Mouse (Mus musculus): ENCODE results near the gene Setd1a. TPM values are rescaled to one million over a fixed set of nuclear protein-coding genes. Genes with fewer than 3 reads are reported as not detected.
A peak's percentile ranks its signal among the peaks of the same experiment; 100 is the strongest.
"Not testable (repeated sequence)": the region's sequence is repeated elsewhere in the genome, so short reads cannot be mapped to it uniquely, and the experiment has no call there.

Gene Setd1a
- polyA plus RNA-seq, 1 experiment from 2014 or later = 20.8 TPM

- Histone ChIP-seq H3K4me3 (ENCODE audit: low read depth, low read length) (peak overlapping the region; percentile 54), H3K9ac (ENCODE audit: low read depth, low read length) (peak overlapping the region; percentile 66), H3K4me1 (ENCODE audit: control insufficient read depth, insufficient read depth, low read length) (peaks cover 8% of the 10 kb centered on the region; the same call in 1 of the 2 replicates), H3K4me2 (peak overlapping the region; percentile 80), H3K9me3 (replicated peaks; ENCODE audit: control insufficient read depth, low read length) (no peaks in the 10 kb centered on the region), H3K36me3 (ENCODE audit: control insufficient read depth, insufficient read depth, low read length) (no peaks in the 10 kb centered on the region), H3K27ac (ENCODE audit: low read depth, low read length) (no peak overlapping the region), H3K27me3 (ENCODE audit: control insufficient read depth, insufficient read depth, low read length) (peaks cover 3% of the 10 kb centered on the region; the same call in 1 of the 2 replicates)
- ATAC-seq (replicated peaks; ENCODE audit: insufficient number of reproducible peaks, low FRiP score, low TSS enrichment) = no peak; the same call in 1 of the 2 replicates
- WGBS (ENCODE audit: insufficient replicate concordance) = 68% methylated on average over 11 of the region's 11 CpGs
Observed at GRCm38 (mm10) chr7:127823236-127824171, 47.0 kb downstream of the Setd1a start.

GRCm38 (mm10) chr7:127824176-127824871 is 47.9 kb downstream of the Setd1a start, which contains the start of the genes Stx4a and Stx1b:
TSS of gene Stx4a (plus strand) at chr7:127824294.
TSS of gene Stx1b (minus strand) at chr7:127824549.
- H3K4me3 ChIP-seq (ENCODE audit: low read depth, low read length) = peak within 1 kb of the TSS; percentile 54
- H3K36me3 ChIP-seq (ENCODE audit: control insufficient read depth, insufficient read depth, low read length) = no peaks in the 10 kb centered on the region
- no peaks in the 10 kb centered on the region for H3K9me3 ChIP-seq (replicated peaks; ENCODE audit: control insufficient read depth, low read length)
- peaks cover 3% of the 10 kb centered on the region; the same call in 1 of the 2 replicates for H3K27me3 ChIP-seq (ENCODE audit: control insufficient read depth, insufficient read depth, low read length)
- H3K9ac ChIP-seq (ENCODE audit: low read depth, low read length) = peak within 1 kb of the TSS; percentile 66
- peak within 1 kb of the TSS; percentile 80 for H3K4me2 ChIP-seq
- H3K27ac ChIP-seq (ENCODE audit: low read depth, low read length) = no peak within 1 kb of the TSS
- peaks cover 8% of the 10 kb centered on the region; the same call in 1 of the 2 replicates for H3K4me1 ChIP-seq (ENCODE audit: control insufficient read depth, insufficient read depth, low read length)
- peak; percentile 44; the same call in 1 of the 2 replicates for ATAC-seq (replicated peaks; ENCODE audit: insufficient number of reproducible peaks, low FRiP score, low TSS enrichment)
- 5% methylated on average over 26 of the region's 38 CpGs for WGBS (ENCODE audit: insufficient replicate concordance)

- H3K4me2 ChIP-seq = no peak overlapping the region
- no peaks in the 10 kb centered on the region for H3K27me3 ChIP-seq (ENCODE audit: control insufficient read depth, insufficient read depth, low read length)
- ATAC-seq (replicated peaks; ENCODE audit: insufficient number of reproducible peaks, low FRiP score, low TSS enrichment) = no peak
- no peak overlapping the region for H3K9ac ChIP-seq (ENCODE audit: low read depth, low read length)
- H3K4me1 ChIP-seq (ENCODE audit: control insufficient read depth, insufficient read depth, low read length) = no peaks in the 10 kb centered on the region
- no peak overlapping the region for H3K27ac ChIP-seq (ENCODE audit: low read depth, low read length)
- H3K4me3 ChIP-seq (ENCODE audit: low read depth, low read length) = no peak overlapping the region
- H3K9me3 ChIP-seq (replicated peaks; ENCODE audit: control insufficient read depth, low read length) = no peaks in the 10 kb centered on the region
- 75% methylated on average over 2 of the region's 2 CpGs for WGBS (ENCODE audit: insufficient replicate concordance)
- no peaks in the 10 kb centered on the region for H3K36me3 ChIP-seq (ENCODE audit: control insufficient read depth, insufficient read depth, low read length)
Observed at GRCm38 (mm10) chr7:127835550-127835949, 59.1 kb downstream of the Setd1a start.

- no peak for ATAC-seq (replicated peaks; ENCODE audit: insufficient number of reproducible peaks, low FRiP score, low TSS enrichment)
- no peaks in the 10 kb centered on the region for H3K36me3 ChIP-seq (ENCODE audit: control insufficient read depth, insufficient read depth, low read length)
- no peak overlapping the region for H3K4me3 ChIP-seq (ENCODE audit: low read depth, low read length)
- H3K27me3 ChIP-seq (ENCODE audit: control insufficient read depth, insufficient read depth, low read length) = no peaks in the 10 kb centered on the region
- H3K4me1 ChIP-seq (ENCODE audit: control insufficient read depth, insufficient read depth, low read length) = peaks cover 1% of the 10 kb centered on the region; the same call in 1 of the 2 replicates
- H3K9me3 ChIP-seq (replicated peaks; ENCODE audit: control insufficient read depth, low read length) = no peaks in the 10 kb centered on the region
- no peak overlapping the region for H3K27ac ChIP-seq (ENCODE audit: low read depth, low read length)
- WGBS (ENCODE audit: insufficient replicate concordance) = 86% methylated on average over 5 of the region's 5 CpGs
- no peak overlapping the region for H3K4me2 ChIP-seq
- no peak overlapping the region for H3K9ac ChIP-seq (ENCODE audit: low read depth, low read length)
Observed at GRCm38 (mm10) chr7:127837473-127837872, 61.0 kb downstream of the Setd1a start.

GRCm38 (mm10) chr7:127837878-127838277 is 61.4 kb downstream of the Setd1a start:
- ATAC-seq (replicated peaks; ENCODE audit: insufficient number of reproducible peaks, low FRiP score, low TSS enrichment); H3K4me2 ChIP-seq; H3K36me3 ChIP-seq (ENCODE audit: control insufficient read depth, insufficient read depth, low read length); H3K9me3 ChIP-seq (replicated peaks; ENCODE audit: control insufficient read depth, low read length); H3K27ac ChIP-seq (ENCODE audit: low read depth, low read length); H3K9ac ChIP-seq (ENCODE audit: low read depth, low read length); H3K27me3 ChIP-seq (ENCODE audit: control insufficient read depth, insufficient read depth, low read length); H3K4me3 ChIP-seq (ENCODE audit: low read depth, low read length); H3K4me1 ChIP-seq (ENCODE audit: control insufficient read depth, insufficient read depth, low read length): not testable (repeated sequence)
- 77% methylated on average over 4 of the region's 4 CpGs for WGBS (ENCODE audit: insufficient replicate concordance)

- H3K9me3 ChIP-seq (replicated peaks; ENCODE audit: control insufficient read depth, low read length); H3K27ac ChIP-seq (ENCODE audit: low read depth, low read length); H3K4me3 ChIP-seq (ENCODE audit: low read depth, low read length); H3K9ac ChIP-seq (ENCODE audit: low read depth, low read length); H3K36me3 ChIP-seq (ENCODE audit: control insufficient read depth, insufficient read depth, low read length); ATAC-seq (replicated peaks; ENCODE audit: insufficient number of reproducible peaks, low FRiP score, low TSS enrichment); H3K4me2 ChIP-seq; H3K27me3 ChIP-seq (ENCODE audit: control insufficient read depth, insufficient read depth, low read length); H3K4me1 ChIP-seq (ENCODE audit: control insufficient read depth, insufficient read depth, low read length): not testable (repeated sequence)
- WGBS (ENCODE audit: insufficient replicate concordance) = 75% methylated on average over 2 of the region's 2 CpGs
Observed at GRCm38 (mm10) chr7:127840031-127840430, 63.6 kb downstream of the Setd1a start.

GRCm38 (mm10) chr7:127840886-127841285 is 64.4 kb downstream of the Setd1a start:
- H3K9me3 ChIP-seq (replicated peaks; ENCODE audit: control insufficient read depth, low read length) = no peaks in the 10 kb centered on the region
- peaks cover 5% of the 10 kb centered on the region; the same call in 1 of the 2 replicates for H3K4me1 ChIP-seq (ENCODE audit: control insufficient read depth, insufficient read depth, low read length)
- peaks cover 5% of the 10 kb centered on the region; the same call in 1 of the 2 replicates for H3K36me3 ChIP-seq (ENCODE audit: control insufficient read depth, insufficient read depth, low read length)
- H3K27me3 ChIP-seq (ENCODE audit: control insufficient read depth, insufficient read depth, low read length) = no peaks in the 10 kb centered on the region
- WGBS (ENCODE audit: insufficient replicate concordance) = 6% methylated on average over 15 of the region's 15 CpGs
- ATAC-seq (replicated peaks; ENCODE audit: insufficient number of reproducible peaks, low FRiP score, low TSS enrichment) = no peak
- H3K4me2 ChIP-seq = peak overlapping the region; percentile 87
- peak overlapping the region; percentile 86 for H3K27ac ChIP-seq (ENCODE audit: low read depth, low read length)
- H3K9ac ChIP-seq (ENCODE audit: low read depth, low read length) = peak overlapping the region; percentile 73
- peak overlapping the region; percentile 91 for H3K4me3 ChIP-seq (ENCODE audit: low read depth, low read length)

GRCm38 (mm10) chr7:127841340-127842000 is 65.0 kb downstream of the Setd1a start:
- WGBS (ENCODE audit: insufficient replicate concordance) = under 1% methylated on average over 46 of the region's 46 CpGs
- no peaks in the 10 kb centered on the region for H3K9me3 ChIP-seq (replicated peaks; ENCODE audit: control insufficient read depth, low read length)
- H3K27me3 ChIP-seq (ENCODE audit: control insufficient read depth, insufficient read depth, low read length) = no peaks in the 10 kb centered on the region
- H3K4me2 ChIP-seq = peak overlapping the region; percentile 87
- H3K4me3 ChIP-seq (ENCODE audit: low read depth, low read length) = peak overlapping the region; percentile 91
- peaks cover 5% of the 10 kb centered on the region; the same call in 1 of the 2 replicates for H3K4me1 ChIP-seq (ENCODE audit: control insufficient read depth, insufficient read depth, low read length)
- H3K9ac ChIP-seq (ENCODE audit: low read depth, low read length) = peak overlapping the region; percentile 84
- H3K36me3 ChIP-seq (ENCODE audit: control insufficient read depth, insufficient read depth, low read length) = peaks cover 7% of the 10 kb centered on the region; the same call in 1 of the 2 replicates
- H3K27ac ChIP-seq (ENCODE audit: low read depth, low read length) = peak overlapping the region; percentile 86
- peak; percentile 88 for ATAC-seq (replicated peaks; ENCODE audit: insufficient number of reproducible peaks, low FRiP score, low TSS enrichment)
